24 mouse cellular contexts compared by ENCODE assay signal in genomic region chr10:80237020-80237419, GRCm38 (mm10).
"Had no signal": no experiment of that assay in that cellular context is flagged by ENCODE, and none has a peak within 500 bp of the region (broad histone marks: within the 10 kb centered on the region; RNA-seq: fewer than 3 reads in every experiment).

No protein-coding gene starts in this region.

- H3K4me3 ChIP-seq: heart, embryonic 10.5 days; heart, embryonic 12.5 days; hindbrain, embryonic 10.5 days; hindbrain, embryonic 12.5 days; intestine, embryonic 15.5 days; layer of hippocampus, adult 2 months; left cerebral cortex, adult 2 months; limb, embryonic 10.5 days; limb, embryonic 12.5 days had no signal

- H3K27ac ChIP-seq: heart, embryonic 10.5 days; hindbrain, embryonic 10.5 days; hindbrain, embryonic 12.5 days; hindbrain, embryonic 14.5 days; intestine, embryonic 15.5 days; left cerebral cortex, adult 2 months; limb, embryonic 10.5 days; limb, embryonic 12.5 days had no signal

- H3K9ac ChIP-seq: forebrain, postnatal 0 days; heart, embryonic 12.5 days; hindbrain, embryonic 12.5 days; intestine, embryonic 15.5 days; limb, embryonic 12.5 days had no signal

- H3K27me3 ChIP-seq: heart, embryonic 12.5 days; hindbrain, embryonic 12.5 days; intestine, embryonic 15.5 days; limb, embryonic 12.5 days had no signal

- ATAC-seq: forebrain, postnatal 0 days; hindbrain, embryonic 16.5 days; inflammation-experienced regulatory T-cells, adult 6 months; intestine, embryonic 15.5 days; intestine, postnatal 0 days had no signal

- DNase-seq: forebrain, postnatal 0 days; gastrocnemius, postnatal 10 days; gastrocnemius, postnatal 25 days; heart, adult 18-20 months; heart, postnatal 10 days; heart, postnatal 4 days; kidney, adult 2 months; kidney, adult 9 months; kidney, postnatal 10 days; kidney, postnatal 4 days; liver had no signal

- H3K4me2 ChIP-seq: heart, embryonic 12.5 days; hindbrain, embryonic 12.5 days; hindbrain, embryonic 14.5 days; intestine, embryonic 15.5 days; limb, embryonic 12.5 days had no signal

- H3K9me3 ChIP-seq: heart, embryonic 10.5 days; heart, embryonic 12.5 days; hindbrain, embryonic 10.5 days; hindbrain, embryonic 12.5 days; intestine, embryonic 15.5 days; limb, embryonic 10.5 days; limb, embryonic 12.5 days had no signal
